Mouse (Mus musculus) MEL (cell line): ENCODE results near the gene Iqsec1. TPM values are rescaled to one million over a fixed set of nuclear protein-coding genes. Genes with fewer than 3 reads are reported as not detected.

Experiments
- DNase-seq: peaks from one replicate; pipeline ENCODE4 v3.0.0; 2011; ENCODE audit warnings: low read depth, low spot score
- H3K27ac ChIP-seq: 2 replicates; pipeline ENCODE4 v1.5.1; 2012; ENCODE audit warnings: low read depth, mild to moderate bottlenecking, control low read depth, low read length, moderate library complexity; ENCODE audit not compliant: control insufficient read depth
- H3K27me3 ChIP-seq, 2 experiments: fragments of 150-350 bp in 1 of 2; sonication (generic) in 1 of 2; 2 replicates each; pipeline ENCODE4 v1.6.1; 2012; ENCODE audit warnings: low read length in 2 of 2, mild to moderate bottlenecking in 2 of 2, improper control_type of control experiment in 1 of 2, moderate library complexity in 1 of 2; ENCODE audit not compliant: insufficient read depth in 2 of 2, control insufficient read depth in 1 of 2
- H3K36me3 ChIP-seq, 2 experiments: 2 replicates each; pipeline ENCODE4 v1.6.1; 2012 to 2014; ENCODE audit warnings: low read length in 2 of 2, improper control_type of control experiment in 1 of 2, inconsistent platforms in 1 of 2, mild to moderate bottlenecking in 1 of 2; ENCODE audit not compliant: insufficient read depth in 2 of 2, control insufficient read depth in 1 of 2
- H3K4me1 ChIP-seq, 2 experiments: fragments of 150-350 bp in 1 of 2; sonication (generic) in 1 of 2; 2 replicates each; pipeline ENCODE4 v1.6.1; 2012; ENCODE audit warnings: low read length in 2 of 2, improper control_type of control experiment in 1 of 2, mild to moderate bottlenecking in 1 of 2; ENCODE audit not compliant: insufficient read depth in 2 of 2, control insufficient read depth in 1 of 2
- H3K4me3 ChIP-seq, 2 experiments: fragments of 150-350 bp in 1 of 2; sonication (generic) in 1 of 2; 2 replicates each; pipeline ENCODE4 v1.5.1; 2012; ENCODE audit warnings: low read depth in 2 of 2, low read length in 2 of 2, mild to moderate bottlenecking in 2 of 2, moderate library complexity in 2 of 2, control low read depth in 1 of 2, improper control_type of control experiment in 1 of 2; ENCODE audit not compliant: control insufficient read depth in 1 of 2, insufficient read depth in 1 of 2
- H3K79me2 ChIP-seq: 2 replicates; pipeline ENCODE4 v1.6.1; 2012; ENCODE audit warnings: mild to moderate bottlenecking, low read length, moderate library complexity; ENCODE audit not compliant: control insufficient read depth, poor library complexity, insufficient read depth
- H3K9ac ChIP-seq: 2 replicates; pipeline ENCODE4 v1.6.1; 2012; ENCODE audit warnings: low read depth, mild to moderate bottlenecking, control low read depth, low read length, moderate library complexity; ENCODE audit not compliant: control insufficient read depth, poor library complexity, severe bottlenecking
- H3K9me3 ChIP-seq: fragments of 150-350 bp; sonication (generic); replicated peaks from 2 replicates; pipeline ENCODE4 v1.6.1; 2012; ENCODE audit warnings: mild to moderate bottlenecking, low read length, improper control_type of control experiment, moderate library complexity; ENCODE audit not compliant: insufficient read depth
- BHLHE40 ChIP-seq: IDR thresholded peaks from 2 replicates; pipeline ENCODE4 v1.6.1; 2012; ENCODE audit warnings: low read depth, mild to moderate bottlenecking, inconsistent platforms, low read length, improper control_type of control experiment, borderline replicate concordance
- CHD2 ChIP-seq: IDR thresholded peaks from 2 replicates; pipeline ENCODE4 v1.6.1; 2011; ENCODE audit warnings: low read length, improper control_type of control experiment
- CTCF ChIP-seq, 3 experiments: IDR thresholded peaks in 2 of 3; conservative IDR thresholded peaks in 1 of 3; 2 replicates each; pipeline ENCODE4 v1.5.1; 2011 to 2012; ENCODE audit warnings: low read length in 3 of 3, low read depth in 2 of 3, mild to moderate bottlenecking in 2 of 3, improper control_type of control experiment in 1 of 3, inconsistent platforms in 1 of 3, mixed read lengths in 1 of 3, moderate library complexity in 1 of 3; ENCODE audit not compliant: control insufficient read depth in 1 of 3, insufficient read depth in 1 of 3, poor library complexity in 1 of 3, severe bottlenecking in 1 of 3
- E2F4 ChIP-seq: IDR thresholded peaks from 2 replicates; pipeline ENCODE4 v1.6.1; 2011; ENCODE audit warnings: low read depth, low read length, improper control_type of control experiment, borderline replicate concordance
- ELF1 ChIP-seq: IDR thresholded peaks from 2 replicates; pipeline ENCODE4 v1.6.1; 2014; ENCODE audit warnings: low read depth, mild to moderate bottlenecking, inconsistent platforms, low read length, improper control_type of control experiment, moderate library complexity
- ETS1 ChIP-seq: IDR thresholded peaks from 2 replicates; pipeline ENCODE4 v1.6.1; 2012; ENCODE audit warnings: low read depth, mild to moderate bottlenecking, inconsistent platforms, low read length, improper control_type of control experiment, moderate library complexity
- GATA1 ChIP-seq: IDR thresholded peaks from 2 replicates; pipeline ENCODE4 v1.6.1; 2011; ENCODE audit warnings: low read depth, low read length, improper control_type of control experiment
- HCFC1 ChIP-seq: IDR thresholded peaks from 2 replicates; pipeline ENCODE4 v1.6.1; 2012; ENCODE audit warnings: low read depth, mild to moderate bottlenecking, inconsistent platforms, low read length, improper control_type of control experiment, moderate library complexity
- JUND ChIP-seq: IDR thresholded peaks from 2 replicates; pipeline ENCODE4 v1.6.1; 2011; ENCODE audit warnings: low read depth, mild to moderate bottlenecking, improper control_type of control experiment, low read length
- KAT2A ChIP-seq: conservative IDR thresholded peaks from 2 replicates; pipeline ENCODE4 v1.6.1; 2012; ENCODE audit warnings: low read depth, low read length, improper control_type of control experiment, inconsistent platforms
- MAFK ChIP-seq: IDR thresholded peaks from 2 replicates; pipeline ENCODE4 v1.6.1; 2011; ENCODE audit warnings: low read depth, mild to moderate bottlenecking, low read length, improper control_type of control experiment, borderline replicate concordance
- MAX ChIP-seq: IDR thresholded peaks from 2 replicates; pipeline ENCODE4 v1.6.1; 2011; ENCODE audit warnings: low read length, improper control_type of control experiment
- MAZ ChIP-seq: IDR thresholded peaks from 2 replicates; pipeline ENCODE4 v1.6.1; 2012; ENCODE audit warnings: low read depth, mild to moderate bottlenecking, inconsistent platforms, low read length, improper control_type of control experiment
- MEF2A ChIP-seq: IDR thresholded peaks from 2 replicates; pipeline ENCODE4 v1.6.1; 2014; ENCODE audit warnings: low read depth, mild to moderate bottlenecking, inconsistent platforms, low read length, improper control_type of control experiment; ENCODE audit not compliant: poor library complexity, insufficient replicate concordance, severe bottlenecking; ENCODE audit errors: extremely low read depth
- MXI1 ChIP-seq: IDR thresholded peaks from 2 replicates; pipeline ENCODE4 v1.6.1; 2011; ENCODE audit warnings: mild to moderate bottlenecking, low read depth, low read length, improper control_type of control experiment
- NELFE ChIP-seq: IDR thresholded peaks from 2 replicates; pipeline ENCODE4 v1.6.1; 2011; ENCODE audit warnings: low read depth, low read length, improper control_type of control experiment
- POLR2AphosphoS2 ChIP-seq: IDR thresholded peaks from 2 replicates; pipeline ENCODE4 v1.6.1; 2011; ENCODE audit warnings: low read length, improper control_type of control experiment
- POLR2AphosphoS5 ChIP-seq: IDR thresholded peaks from 2 replicates; pipeline ENCODE4 v1.6.1; 2012; ENCODE audit warnings: low read depth, borderline replicate concordance, mild to moderate bottlenecking, inconsistent platforms, low read length, moderate library complexity, mixed read lengths
- RAD21 ChIP-seq: IDR thresholded peaks from 2 replicates; pipeline ENCODE4 v1.6.1; 2011; ENCODE audit warnings: mild to moderate bottlenecking, low read depth, low read length, improper control_type of control experiment
- RCOR1 ChIP-seq: IDR thresholded peaks from 2 replicates; pipeline ENCODE4 v1.6.1; 2012; ENCODE audit warnings: low read depth, mild to moderate bottlenecking, inconsistent platforms, low read length, improper control_type of control experiment
- SIN3A ChIP-seq: IDR thresholded peaks from 2 replicates; pipeline ENCODE4 v1.6.1; 2012; ENCODE audit warnings: low read length, improper control_type of control experiment, inconsistent platforms
- SMC3 ChIP-seq: IDR thresholded peaks from 2 replicates; pipeline ENCODE4 v1.6.1; 2011; ENCODE audit warnings: low read depth, low read length, improper control_type of control experiment
- TAL1 ChIP-seq: IDR thresholded peaks from 2 replicates; pipeline ENCODE4 v1.6.1; 2012; ENCODE audit warnings: mild to moderate bottlenecking, inconsistent platforms, low read length, moderate library complexity, mixed read lengths
- TBP ChIP-seq: IDR thresholded peaks from 2 replicates; pipeline ENCODE4 v1.8.0; 2011; ENCODE audit warnings: low read depth, low read length, improper control_type of control experiment
- TCF12 ChIP-seq: IDR thresholded peaks from 2 replicates; pipeline ENCODE4 v1.6.1; 2014; ENCODE audit warnings: low read depth, mild to moderate bottlenecking, inconsistent platforms, low read length, improper control_type of control experiment, moderate library complexity
- UBTF ChIP-seq: IDR thresholded peaks from 2 replicates; pipeline ENCODE4 v1.6.1; 2012; ENCODE audit warnings: low read depth, mild to moderate bottlenecking, inconsistent platforms, low read length, improper control_type of control experiment, moderate library complexity, borderline replicate concordance; ENCODE audit not compliant: insufficient read depth
- USF2 ChIP-seq, 2 experiments: IDR thresholded peaks; 2 replicates each; pipeline ENCODE4 v1.6.1; 2011 to 2012; ENCODE audit warnings: improper control_type of control experiment in 2 of 2, low read length in 2 of 2, borderline replicate concordance in 1 of 2, inconsistent platforms in 1 of 2, low read depth in 1 of 2, mild to moderate bottlenecking in 1 of 2; ENCODE audit not compliant: insufficient read depth in 1 of 2
- ZC3H11A ChIP-seq: IDR thresholded peaks from 2 replicates; pipeline ENCODE4 v1.6.1; 2012; ENCODE audit warnings: low read depth, mild to moderate bottlenecking, inconsistent platforms, low read length, improper control_type of control experiment
- ZNF384 ChIP-seq: IDR thresholded peaks from 2 replicates; pipeline ENCODE4 v1.6.1; 2012; ENCODE audit warnings: low read depth, mild to moderate bottlenecking, inconsistent platforms, low read length, improper control_type of control experiment
- polyA plus RNA-seq, 2 experiments: library from polyadenylated mRNA; stranded (reverse) in 1 of 2; unstranded in 1 of 2; fragments of >175 nt in 1 of 2; fragments of >200 nt in 1 of 2; gene quantifications; 2 replicates each; pipeline versions ENCODE4 v1.2.1 to v1.2.4; 2012; ENCODE audit warnings: low replicate concordance in 2 of 2, low read depth in 1 of 2; ENCODE audit not compliant: insufficient read length in 2 of 2, insufficient read depth in 1 of 2, missing spikeins in 1 of 2
- total RNA-seq: library from RNA; depleted of rRNA; stranded (reverse); fragments of 300-350 nt; gene quantifications from 2 replicates; pipeline ENCODE4 v1.2.3, GENCODE M21; 2012

Gene Iqsec1
- total and polyA plus RNA-seq, 3 experiments: 14.8 to 73.4 (median 30.8) TPM

DNA sequence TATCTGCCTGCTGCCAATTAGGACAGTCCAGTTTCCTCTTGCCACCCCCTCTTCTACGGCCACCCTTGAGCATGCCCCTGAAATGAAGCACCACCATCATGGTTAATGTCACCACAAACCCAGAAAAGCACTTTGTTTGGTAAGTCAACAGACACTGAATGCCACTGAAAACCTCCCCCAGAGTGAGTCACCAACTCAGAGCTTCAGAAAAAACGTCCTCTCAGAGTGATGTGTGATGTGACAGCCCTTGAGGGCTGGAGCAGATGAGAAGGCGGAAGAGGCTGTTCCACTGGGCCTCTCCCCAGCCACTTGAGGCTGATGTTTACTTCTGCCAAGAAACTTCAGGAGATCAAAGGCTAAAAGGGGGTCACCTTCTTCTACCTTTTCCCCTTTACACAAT is 4.4 kb downstream of the Iqsec1 start:
- Histone ChIP-seq H3K4me3 (no peak overlapping the region), H3K9ac (no peak overlapping the region), H3K36me3 (no peaks in the 10 kb centered on the region), H3K4me1 (no peaks in the 10 kb centered on the region), H3K27me3 (peaks cover 5 to 12% of the 10 kb centered on the region in 2 experiments), H3K9me3 (no peaks in the 10 kb centered on the region), H3K79me2 (no peaks in the 10 kb centered on the region), H3K27ac (no peak overlapping the region)
- peak; percentile 34 for DNase-seq
- TF ChIP-seq BHLHE40: no peak
- TF ChIP-seq CTCF (IDR thresholded peaks at IDR 0.05 in 2 of 3, conservative IDR thresholded peaks at IDR 0.05 in 1 of 3; ENCODE audit: control insufficient read depth in 1 of 3, insufficient read depth in 1 of 3, low read depth in 2 of 3, low read length in 3 of 3, poor library complexity in 1 of 3, severe bottlenecking in 1 of 3): no peak
- no peak for TF ChIP-seq MAZ
- TF ChIP-seq SIN3A: no peak
- no peak for TF ChIP-seq JUND
- no peak for TF ChIP-seq HCFC1
- TF ChIP-seq E2F4: no peak
- no peak for TF ChIP-seq ELF1
- TF ChIP-seq ETS1: no peak
- TF ChIP-seq NELFE: no peak
- TF ChIP-seq TBP: no peak
- no peak for TF ChIP-seq ZC3H11A
- no peak for TF ChIP-seq TAL1
- TF ChIP-seq MEF2A: no peak
- TF ChIP-seq GATA1: no peak
- no peak for TF ChIP-seq MXI1
- no peak for TF ChIP-seq UBTF
- TF ChIP-seq POLR2AphosphoS5: no peak

DNA sequence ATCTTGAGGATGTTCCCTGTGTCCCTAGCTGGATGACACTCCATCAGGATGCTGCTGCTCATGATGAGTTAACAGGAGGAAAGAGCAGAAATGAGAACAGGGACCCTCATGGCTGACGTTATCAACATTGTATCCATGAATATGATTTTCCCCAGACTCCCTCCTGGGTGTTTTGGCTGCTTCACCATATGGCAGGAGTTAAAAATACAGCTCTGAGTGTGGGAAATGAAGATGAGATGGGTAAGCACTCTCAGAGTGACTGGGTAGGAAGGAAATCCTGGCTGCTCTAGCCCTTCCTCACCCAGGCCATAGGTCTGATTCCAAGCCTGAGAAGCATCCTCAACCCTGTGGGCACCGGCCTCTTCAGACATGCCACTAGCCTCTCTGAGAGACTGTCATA is 14.2 kb downstream of the Iqsec1 start:
- H3K4me1 ChIP-seq: no peaks in the 10 kb centered on the region
- DNase-seq: no peak
- TF ChIP-seq RAD21 (no peak), MAX (no peak), NELFE (no peak), RCOR1 (no peak), CTCF (IDR thresholded peaks at IDR 0.05 in 2 of 3, conservative IDR thresholded peaks at IDR 0.05 in 1 of 3; ENCODE audit: control insufficient read depth in 1 of 3, insufficient read depth in 1 of 3, low read depth in 2 of 3, low read length in 3 of 3, poor library complexity in 1 of 3, severe bottlenecking in 1 of 3) (no peak), TCF12 (no peak), ELF1 (no peak), KAT2A (no peak), CHD2 (no peak), POLR2AphosphoS2 (no peak), ZC3H11A (no peak), HCFC1 (no peak), SMC3 (no peak), JUND (no peak), USF2 (IDR thresholded peaks at IDR 0.05; ENCODE audit: borderline replicate concordance in 1 of 2, insufficient read depth in 1 of 2, low read depth in 1 of 2, low read length in 2 of 2) (no peak), MAFK (no peak), MXI1 (no peak), ZNF384 (no peak)
- no peaks in the 10 kb centered on the region for H3K79me2 ChIP-seq
- H3K27ac ChIP-seq: no peak overlapping the region
- no peaks in the 10 kb centered on the region; a peak in 1 of 4 replicates for H3K27me3 ChIP-seq
- H3K9ac ChIP-seq: no peak overlapping the region
- H3K4me3 ChIP-seq: no peak overlapping the region
- no peaks in the 10 kb centered on the region for H3K9me3 ChIP-seq
- no peaks in the 10 kb centered on the region for H3K36me3 ChIP-seq
